Mouse (Mus musculus) G1E (cell line): ENCODE results near the gene Angptl4. TPM values are rescaled to one million over a fixed set of nuclear protein-coding genes. Genes with fewer than 3 reads are reported as not detected.

ENCODE experiments used
- ATAC-seq: 2 replicates; pipeline ENCODE4 v1.8.0; 2016; ENCODE audit warnings: mild to moderate bottlenecking; ENCODE audit not compliant: insufficient number of reproducible peaks, poor library complexity, low FRiP score, severe bottlenecking; ENCODE audit errors: extremely low read depth
- DNase-seq: peaks from one replicate; pipeline ENCODE4 v3.0.0; 2012; ENCODE audit warnings: low spot score
- H3K27me3 ChIP-seq: 2 replicates; pipeline ENCODE4 v1.6.1; 2012; ENCODE audit warnings: mild to moderate bottlenecking, low read length, inconsistent platforms; ENCODE audit not compliant: insufficient read depth
- H3K36me3 ChIP-seq: replicated peaks from 2 replicates; pipeline ENCODE3; 2012; ENCODE audit warnings: mild to moderate bottlenecking, inconsistent platforms
- H3K4me1 ChIP-seq: 2 replicates; pipeline ENCODE4 v1.6.1; 2012; ENCODE audit warnings: low read depth, low read length, inconsistent platforms, mixed read lengths; ENCODE audit not compliant: insufficient read depth
- H3K4me3 ChIP-seq: 2 replicates; pipeline ENCODE4 v1.5.1; 2012; ENCODE audit warnings: low read depth, mild to moderate bottlenecking, inconsistent platforms, low read length, moderate library complexity, mixed read lengths
- H3K9me3 ChIP-seq: replicated peaks from 2 replicates; pipeline ENCODE4 v1.6.1; 2012; ENCODE audit warnings: inconsistent platforms
- CTCF ChIP-seq: IDR thresholded peaks from 2 replicates; pipeline ENCODE4 v1.5.1; 2012; ENCODE audit warnings: low read depth, low read length, inconsistent platforms, mixed read lengths
- GATA1 ChIP-seq: IDR thresholded peaks from 2 replicates; pipeline ENCODE4 v1.6.1; 2012; ENCODE audit warnings: borderline replicate concordance, low read length, inconsistent platforms, mixed read lengths
- GATA2 ChIP-seq: IDR thresholded peaks from 2 replicates; pipeline ENCODE4 v1.6.1; 2012; ENCODE audit warnings: low read depth, low read length, inconsistent platforms, borderline replicate concordance
- POLR2AphosphoS5 ChIP-seq: IDR thresholded peaks from 2 replicates; pipeline ENCODE4 v1.6.1; 2012; ENCODE audit warnings: low read depth, low read length, inconsistent platforms; ENCODE audit not compliant: insufficient replicate concordance
- TAL1 ChIP-seq: conservative IDR thresholded peaks from 2 replicates; pipeline ENCODE4 v1.6.1; 2012; ENCODE audit warnings: low read depth, low read length, inconsistent platforms, mixed read lengths
- polyA plus RNA-seq: library from polyadenylated mRNA; stranded (reverse); fragments of >175 nt; gene quantifications from 2 replicates; pipeline ENCODE4 v1.2.3, GENCODE M21; 2012
- total RNA-seq, 2 experiments: library from RNA; stranded (forward) in 1 of 2; stranded (reverse) in 1 of 2; fragments of 200-1000 nt in 1 of 2; fragments of >200 nt in 1 of 2; fragmentation: Nextera tagmentation in 1 of 2; gene quantifications; 2 replicates each; pipeline ENCODE4 v1.2.3; 2014 to 2017

Angptl4 gene
- total and polyA plus RNA-seq, 3 experiments: 0.11 TPM; not detected in 2

GRCm38 (mm10) chr17:33815399-33815798 is 33.8 kb upstream of the Angptl4 start:
- Histone ChIP-seq H3K9me3 (no peaks in the 10 kb centered on the region), H3K4me3 (no peak overlapping the region), H3K4me1 (peaks cover 38% of the 10 kb centered on the region), H3K27me3 (peaks cover 35% of the 10 kb centered on the region), H3K36me3 (peaks cover 27% of the 10 kb centered on the region)
- no peak for DNase-seq
- no peak for ATAC-seq
- no peak for TF ChIP-seq CTCF
- TF ChIP-seq POLR2AphosphoS5: no peak
- no peak for TF ChIP-seq GATA2
- TF ChIP-seq TAL1: no peak
- no peak for TF ChIP-seq GATA1

GRCm38 (mm10) chr17:33812990-33813389 is 31.4 kb upstream of the Angptl4 start:
- DNase-seq: no peak
- Histone ChIP-seq H3K36me3 (peaks cover 3% of the 10 kb centered on the region), H3K27me3 (peaks cover 43% of the 10 kb centered on the region), H3K9me3 (no peaks in the 10 kb centered on the region), H3K4me1 (peaks cover 19% of the 10 kb centered on the region), H3K4me3 (no peak overlapping the region)
- TF ChIP-seq CTCF (no peak), TAL1 (no peak), GATA1 (no peak), GATA2 (no peak), POLR2AphosphoS5 (no peak)
- no peak for ATAC-seq

GRCm38 (mm10) chr17:33812475-33812874 is 30.8 kb upstream of the Angptl4 start:
- Histone ChIP-seq H3K36me3 (no peaks in the 10 kb centered on the region), H3K4me3 (no peak overlapping the region), H3K9me3 (no peaks in the 10 kb centered on the region), H3K27me3 (peaks cover 46% of the 10 kb centered on the region), H3K4me1 (peaks cover 15% of the 10 kb centered on the region)
- DNase-seq (no peak), ATAC-seq (no peak)
- TF ChIP-seq TAL1 (no peak), POLR2AphosphoS5 (no peak), GATA1 (no peak), GATA2 (no peak), CTCF (no peak)

- Histone ChIP-seq H3K4me3 (no peak overlapping the region), H3K9me3 (no peaks in the 10 kb centered on the region)
Observed at GRCm38 (mm10) chr17:33811142-33811516, 29.5 kb upstream of the Angptl4 start.

GRCm38 (mm10) chr17:33810334-33811141 is 28.9 kb upstream of the Angptl4 start, which contains the start of gene Kank3:
Gene Kank3 (plus strand): TSS chr17:33810519.
- Histone ChIP-seq H3K36me3 (no peaks in the 10 kb centered on the region), H3K9me3 (no peaks in the 10 kb centered on the region), H3K27me3 (peaks cover 55% of the 10 kb centered on the region), H3K4me1 (peaks cover 9% of the 10 kb centered on the region), H3K4me3 (peak within 1 kb of the TSS; percentile 49; the same call in 1 of the 2 replicates)
- DNase-seq (peak; percentile 53), ATAC-seq (peak; percentile 57; the same call in 1 of the 2 replicates)
- TF ChIP-seq POLR2AphosphoS5 (no peak), TAL1 (no peak), CTCF (no peak), GATA2 (no peak), GATA1 (no peak)

More at GRCm38 (mm10) chr17:33811142-33811516, 29.5 kb upstream of the Angptl4 start:
- H3K27me3 ChIP-seq: peaks cover 55% of the 10 kb centered on the region
- no peak for TF ChIP-seq GATA2
- TF ChIP-seq TAL1: no peak
- TF ChIP-seq CTCF: no peak
- TF ChIP-seq GATA1: no peak
- TF ChIP-seq POLR2AphosphoS5: no peak
- no peaks in the 10 kb centered on the region for H3K36me3 ChIP-seq
- DNase-seq (no peak), ATAC-seq (no peak)
- peaks cover 9% of the 10 kb centered on the region for H3K4me1 ChIP-seq

GRCm38 (mm10) chr17:33808192-33808591 is 26.6 kb upstream of the Angptl4 start:
- peaks cover 52% of the 10 kb centered on the region for H3K27me3 ChIP-seq
- H3K36me3 ChIP-seq: no peaks in the 10 kb centered on the region
- H3K4me1 ChIP-seq: peaks cover 14% of the 10 kb centered on the region
- no peak for ATAC-seq
- DNase-seq: no peak
- TF ChIP-seq GATA2: no peak
- no peak for TF ChIP-seq TAL1
- no peak for TF ChIP-seq GATA1
- TF ChIP-seq CTCF: no peak
- no peak for TF ChIP-seq POLR2AphosphoS5
- H3K4me3 ChIP-seq: no peak overlapping the region
- no peaks in the 10 kb centered on the region for H3K9me3 ChIP-seq
